Mouse (Mus musculus) right cerebral cortex, adult 18-20 months (tissue): ENCODE measurements around the gene Tmprss11g.
A peak's percentile ranks its signal among the peaks of the same experiment; 100 is the strongest.

ENCODE experiments used
- DNase-seq: peaks from one replicate; pipeline ENCODE4 v3.0.0; 2022; ENCODE audit warnings: mixed read lengths

Tmprss11g gene

DNA sequence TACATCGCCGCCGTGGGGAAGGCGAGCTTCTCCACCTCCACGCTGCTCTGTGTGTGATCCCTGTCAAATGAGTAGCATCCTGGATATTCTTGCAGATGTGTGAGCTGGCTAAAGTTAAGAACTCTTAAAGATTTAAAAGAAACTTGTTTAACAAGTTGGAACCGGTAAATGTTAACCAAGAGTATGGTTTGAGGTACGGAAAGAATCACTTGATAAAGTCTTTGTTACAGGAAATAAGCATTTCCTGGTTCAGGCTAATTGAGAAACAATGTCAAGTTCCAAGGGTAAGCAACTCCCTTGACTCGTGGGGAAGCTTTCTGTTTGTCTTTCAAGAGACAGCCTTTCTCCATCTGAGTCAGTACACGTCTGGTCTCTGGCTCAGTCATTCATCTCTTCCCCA lies at the start of gene Tmprss11g:
Gene Tmprss11g (minus strand): TSS at position 101 of the 400 bp plus-strand sequence.
- DNase-seq, result no peak

DNA sequence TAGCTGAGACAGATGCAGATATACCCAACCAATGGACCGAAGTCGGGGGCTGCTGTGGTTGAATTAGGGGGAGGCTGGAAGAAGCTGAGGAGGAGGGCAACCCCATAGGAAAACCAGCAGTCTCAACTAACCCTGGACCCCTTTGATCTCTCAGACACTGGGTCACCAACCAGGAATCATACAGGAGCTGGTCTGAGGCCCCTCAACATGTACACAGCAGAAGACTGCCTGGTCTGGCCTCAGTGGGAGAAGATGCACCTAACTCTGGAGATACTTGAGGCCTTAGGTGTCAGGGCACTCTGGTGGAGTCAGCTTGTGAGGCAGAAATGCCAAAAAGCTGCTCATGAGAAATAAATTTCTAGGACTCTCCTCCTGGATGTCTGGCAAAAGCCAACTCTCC lies 28.3 kb upstream of the Tmprss11g start:
- no peak for DNase-seq

DNA sequence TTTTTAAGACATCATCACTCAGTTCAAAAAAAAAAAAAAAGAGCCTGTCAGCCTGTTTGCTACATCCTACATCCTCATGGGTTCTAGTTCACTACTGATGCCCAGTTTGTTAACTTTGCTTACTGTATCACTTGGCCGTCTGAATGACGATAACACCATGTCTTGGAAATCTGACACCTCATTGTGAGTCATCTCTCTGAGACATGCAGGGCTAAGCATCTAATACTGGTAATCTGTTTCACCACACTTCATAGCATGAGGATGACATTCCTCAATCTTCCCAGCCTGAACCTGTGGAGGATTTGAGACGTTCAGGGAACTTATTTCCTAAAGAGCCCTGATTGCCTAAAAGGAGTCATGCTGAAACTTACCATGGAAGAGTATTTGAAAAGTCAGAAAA lies 22.2 kb upstream of the Tmprss11g start:
- DNase-seq, result no peak

DNA sequence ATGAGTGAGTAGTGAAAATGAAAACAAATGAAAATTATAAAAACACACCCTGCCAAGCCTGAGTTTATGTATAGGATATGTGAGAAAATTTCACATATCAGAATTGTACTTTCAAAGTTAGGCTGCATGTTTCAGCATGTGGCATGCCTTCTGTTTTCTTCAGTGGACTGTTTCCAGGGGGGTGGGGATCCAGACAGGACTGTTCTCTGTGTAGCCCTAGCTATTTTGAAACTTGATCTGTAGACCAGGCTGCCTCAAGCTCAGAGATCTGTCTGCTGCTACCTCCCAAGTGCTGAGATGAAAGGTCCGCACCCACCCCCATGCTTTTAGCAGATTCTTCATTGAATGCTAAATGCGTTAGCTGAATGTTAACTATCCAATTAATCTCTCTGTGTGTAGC lies 10.3 kb upstream of the Tmprss11g start:
- DNase-seq, result no peak

DNA sequence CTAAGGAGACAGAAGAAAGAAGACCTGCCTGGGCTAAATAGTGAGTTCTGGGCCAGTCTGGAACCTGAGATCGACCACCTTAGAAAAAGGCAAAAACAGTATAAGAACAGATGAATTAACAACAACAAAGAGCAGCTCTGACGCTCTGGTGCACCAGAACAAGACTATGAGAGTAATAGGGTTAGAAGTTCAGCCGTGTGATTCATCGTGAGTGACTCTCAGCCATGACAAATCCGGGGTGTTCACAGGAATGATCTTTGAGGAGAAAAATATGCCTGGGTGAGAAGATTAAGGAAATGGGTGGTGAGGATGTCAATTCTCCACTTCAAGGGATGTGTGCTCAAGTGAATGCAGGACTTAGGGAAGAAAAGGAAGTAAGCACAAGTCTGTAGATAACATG lies 6.9 kb downstream of the Tmprss11g start:
- no peak for DNase-seq

DNA sequence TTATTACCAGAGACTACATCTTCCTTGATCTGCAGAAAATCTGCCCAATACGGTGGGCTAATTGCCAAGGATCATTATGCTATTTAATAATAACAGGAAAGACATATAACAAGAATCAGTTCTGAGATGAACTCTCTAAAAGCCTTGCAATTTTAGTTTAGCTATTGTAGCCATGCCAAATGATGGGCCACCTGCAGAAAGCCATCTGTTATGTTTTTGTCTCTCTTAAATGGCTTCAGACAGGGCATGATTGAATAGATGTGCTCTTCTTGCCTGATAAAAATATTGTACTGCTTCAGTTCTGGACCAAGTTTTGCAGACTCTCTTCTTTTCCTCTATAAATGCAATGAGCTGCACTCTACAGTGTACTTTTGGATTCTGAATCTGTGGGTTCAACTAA lies 24.9 kb downstream of the Tmprss11g start:
- DNase-seq, result no peak

DNA sequence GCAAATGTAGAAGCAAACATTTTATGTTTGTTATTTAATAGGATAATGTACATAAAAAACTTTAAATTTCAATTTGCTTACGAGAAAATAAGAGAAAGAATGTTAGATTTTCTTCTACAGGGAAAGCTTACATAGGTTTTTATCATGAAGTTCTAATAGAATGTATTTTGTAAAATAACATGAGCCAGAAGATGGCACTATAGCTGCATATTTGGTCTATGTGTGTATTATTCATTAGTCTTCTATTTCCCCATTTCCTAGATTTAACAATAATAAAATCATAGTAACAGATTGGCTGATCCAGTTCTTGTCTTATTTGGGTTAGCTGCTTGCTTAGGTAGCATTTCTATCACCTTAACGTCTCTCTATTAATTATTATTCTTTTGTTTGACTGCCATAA lies 35.8 kb downstream of the Tmprss11g start:
- DNase-seq, result no peak

DNA sequence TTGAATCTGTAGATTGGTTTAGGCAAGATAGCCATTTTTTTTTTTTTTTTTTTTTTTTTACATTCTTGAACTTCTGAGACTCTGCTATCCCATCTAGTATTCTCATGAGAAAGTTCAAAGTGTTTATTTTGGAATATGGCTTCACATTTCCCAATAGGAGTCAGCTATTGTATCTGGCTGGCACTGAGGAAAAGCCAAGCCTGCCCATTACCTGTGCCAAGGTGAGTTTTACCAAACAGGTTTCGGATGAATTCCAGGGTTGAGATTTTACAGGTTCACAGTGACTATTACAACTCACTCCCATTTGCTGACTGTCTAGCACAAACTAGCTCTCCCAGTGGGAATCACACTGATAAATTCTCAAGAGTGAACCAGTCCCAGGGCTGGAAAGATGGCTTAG lies 36.4 kb downstream of the Tmprss11g start:
- DNase-seq, result no peak

DNA sequence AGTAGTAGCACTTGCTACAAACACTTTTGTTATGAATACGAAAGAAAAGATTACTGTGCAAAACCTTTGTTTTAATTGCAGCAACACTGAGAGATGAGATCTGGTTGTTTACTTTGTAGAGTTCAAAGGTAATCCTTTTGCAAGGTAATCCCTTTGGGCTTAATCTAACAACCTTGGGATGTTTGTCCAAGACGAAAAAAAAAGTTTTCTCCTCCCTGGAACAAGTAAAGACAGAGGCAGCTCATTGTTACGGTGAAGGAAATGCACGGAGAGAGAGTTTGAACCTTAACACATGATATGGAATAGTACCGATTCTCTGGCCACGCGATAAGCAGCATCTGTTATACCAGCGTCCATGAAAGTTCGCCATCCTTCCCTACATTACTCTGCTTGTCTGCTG lies 44.5 kb downstream of the Tmprss11g start:
- no peak for DNase-seq

DNA sequence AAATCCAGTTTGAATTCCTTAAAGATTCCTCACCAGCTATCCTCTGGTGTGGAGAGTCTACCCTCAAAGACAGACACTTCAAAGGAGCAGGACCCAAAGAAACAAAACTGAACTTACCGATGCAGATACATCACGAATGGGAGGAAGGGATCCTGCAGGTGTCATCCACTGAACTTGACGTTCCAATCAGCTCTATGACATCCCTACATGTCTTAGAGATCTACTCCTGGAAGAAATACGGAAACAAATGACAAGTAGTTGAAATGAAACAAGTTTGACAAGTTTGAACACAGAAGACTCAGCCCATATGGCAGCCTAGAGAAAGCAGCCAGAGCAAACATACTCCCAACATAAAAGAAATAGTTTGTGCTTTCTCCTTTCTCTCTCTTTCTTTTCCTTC lies 49.5 kb downstream of the Tmprss11g start, which contains the start of gene Tmprss11a:
Gene Tmprss11a (minus strand): TSS at position 101 of the 400 bp plus-strand sequence.
- DNase-seq, result no peak

DNA sequence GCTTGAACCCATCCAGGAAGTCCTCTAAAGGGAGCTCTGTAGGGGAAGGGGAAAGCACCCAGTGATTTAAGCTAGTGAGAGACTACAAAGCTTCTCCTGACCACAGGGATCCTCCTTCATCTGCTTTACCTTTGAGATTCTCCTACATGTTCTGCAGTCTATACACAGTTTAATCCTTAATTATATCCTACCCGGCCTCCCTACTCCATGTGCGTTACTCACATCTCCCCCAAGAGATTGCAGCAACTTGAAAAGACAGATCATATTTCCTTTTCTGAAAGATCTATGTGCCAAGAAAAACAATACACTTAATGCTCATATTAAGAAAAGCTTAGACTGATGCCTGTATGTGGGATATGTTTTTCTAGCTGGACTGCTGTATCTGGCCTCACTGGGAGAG lies 79.1 kb downstream of the Tmprss11g start:
- no peak for DNase-seq

DNA sequence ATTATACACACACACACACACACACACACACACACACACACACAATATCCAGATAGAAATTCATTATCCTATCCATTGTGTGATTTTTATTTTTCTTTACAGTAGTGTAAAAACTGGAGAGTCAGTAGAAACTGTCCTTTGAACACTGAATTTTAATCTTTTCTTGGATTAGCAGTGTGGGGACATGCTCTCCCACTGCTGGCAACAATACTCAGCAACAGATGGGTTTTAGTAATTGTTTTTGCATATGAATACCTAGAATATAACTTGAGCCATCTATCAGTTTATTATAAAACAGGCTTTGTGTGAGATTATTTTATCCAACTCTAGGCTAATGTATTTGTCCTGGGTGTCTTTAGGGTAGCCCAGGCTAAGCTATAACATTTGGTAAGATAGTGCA lies 79.9 kb downstream of the Tmprss11g start:
- peak; percentile 2 for DNase-seq
